Mouse (Mus musculus): ENCODE measurements around the gene Gm43738.

GRCm38 (mm10) chr3:89094021-89094420, 6.9 kb downstream of the Gm43738 start:
- TF ChIP-seq ZNF384 (IDR thresholded peaks at IDR 0.05; ENCODE audit: low read depth, low read length) (no peak), CHD2 (IDR thresholded peaks at IDR 0.05; ENCODE audit: low read depth, low read length) (no peak), HCFC1 (IDR thresholded peaks at IDR 0.05; ENCODE audit: borderline replicate concordance, insufficient read depth, low read length) (no peak)

All from ES-E14 (cell line).